Mouse (Mus musculus): ENCODE measurements around the gene BC035947. TPM values are rescaled to one million over a fixed set of nuclear protein-coding genes. Genes with fewer than 3 reads are reported as not detected.

The BC035947 gene
- polyA plus RNA-seq, 1 experiment from 2014 or later = not detected

DNA sequence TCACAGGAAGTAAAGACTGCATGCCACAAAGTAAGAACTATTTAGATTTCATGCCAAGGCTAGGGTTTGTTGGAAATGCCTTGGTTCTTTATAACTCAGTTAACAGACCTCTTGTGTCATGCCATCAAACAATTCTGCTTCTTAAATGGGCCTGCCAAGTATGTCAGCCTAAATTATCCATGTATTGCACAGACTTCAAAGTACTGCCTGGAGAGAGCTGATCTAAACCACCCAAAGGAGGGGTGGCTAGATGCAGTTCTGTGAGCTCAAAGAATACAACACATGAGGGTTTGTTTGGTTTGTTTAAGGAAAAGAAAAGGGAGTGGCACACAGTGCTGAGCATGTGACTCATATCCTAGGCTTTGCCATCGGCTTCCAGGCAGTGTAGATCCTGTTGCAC lies 63.9 kb downstream of the BC035947 start:
- peaks cover 37% of the 10 kb centered on the region for H3K36me3 ChIP-seq
- WGBS = 59% methylated on average over 1 of the region's 1 CpGs
- ATAC-seq (replicated peaks; ENCODE audit: insufficient number of reproducible peaks, insufficient read depth, low FRiP score, low read depth) = no peak

More for the DNA sequence above, 63.9 kb downstream of the BC035947 start:
- Histone ChIP-seq H3K4me3 (no peak overlapping the region), H3K27ac (no peak overlapping the region), H3K27me3 (no peaks in the 10 kb centered on the region), H3K9ac (no peak overlapping the region), H3K9me3 (replicated peaks) (no peaks in the 10 kb centered on the region), H3K4me2 (no peak overlapping the region), H3K4me1 (replicated peaks) (no peaks in the 10 kb centered on the region)

Other genes with a start within 250 kb of the BC035947 start
- gene Sgpp2, start 201.8 kb downstream of the BC035947 start, polyA plus RNA-seq (2015; fragmentation: Nextera tagmentation; extraction: Ambion mirVana) = 0.20 and 0.25 TPM in 2 replicates
- gene Farsb, start 23.3 kb downstream of the BC035947 start, polyA plus RNA-seq (2015; fragmentation: Nextera tagmentation; extraction: Ambion mirVana) = 89.4 and 93.1 TPM in 2 replicates
- gene Mogat1, start 1.2 kb downstream of the BC035947 start, polyA plus RNA-seq (2015; fragmentation: Nextera tagmentation; extraction: Ambion mirVana) = not detected in 2 replicates
- gene Acsl3, start 145.7 kb upstream of the BC035947 start, polyA plus RNA-seq (2015; fragmentation: Nextera tagmentation; extraction: Ambion mirVana) = 72.2 and 75.6 TPM in 2 replicates
- 1.8 and 2.1 TPM in 2 replicates for gene Utp14b, start 145.9 kb upstream of the BC035947 start, polyA plus RNA-seq (2015; fragmentation: Nextera tagmentation; extraction: Ambion mirVana)

All from heart, embryonic 15.5 days (tissue).